Mouse (Mus musculus): ENCODE results near the gene Gm44503. TPM values are rescaled to one million over a fixed set of nuclear protein-coding genes. Genes with fewer than 3 reads are reported as not detected.
A peak's percentile ranks its signal among the peaks of the same experiment; 100 is the strongest.

The Gm44503 gene
- polyA plus RNA-seq, 1 experiment from 2014 or later: not detected

GRCm38 (mm10) chr9:72947010-72947409 lies 11.6 kb upstream of the Gm44503 start:
- no peak overlapping the region for H3K4me2 ChIP-seq
- 93% methylated on average over 1 of the region's 1 CpGs for WGBS
- peaks cover 25% of the 10 kb centered on the region for H3K36me3 ChIP-seq (replicated peaks)
- no peaks in the 10 kb centered on the region for H3K27me3 ChIP-seq (replicated peaks)
- no peak overlapping the region for H3K4me3 ChIP-seq
- H3K27ac ChIP-seq: no peak overlapping the region
- no peak overlapping the region for H3K9ac ChIP-seq
- H3K4me1 ChIP-seq: no peaks in the 10 kb centered on the region
- ATAC-seq (replicated peaks): no peak
- H3K9me3 ChIP-seq: no peaks in the 10 kb centered on the region

DNA sequence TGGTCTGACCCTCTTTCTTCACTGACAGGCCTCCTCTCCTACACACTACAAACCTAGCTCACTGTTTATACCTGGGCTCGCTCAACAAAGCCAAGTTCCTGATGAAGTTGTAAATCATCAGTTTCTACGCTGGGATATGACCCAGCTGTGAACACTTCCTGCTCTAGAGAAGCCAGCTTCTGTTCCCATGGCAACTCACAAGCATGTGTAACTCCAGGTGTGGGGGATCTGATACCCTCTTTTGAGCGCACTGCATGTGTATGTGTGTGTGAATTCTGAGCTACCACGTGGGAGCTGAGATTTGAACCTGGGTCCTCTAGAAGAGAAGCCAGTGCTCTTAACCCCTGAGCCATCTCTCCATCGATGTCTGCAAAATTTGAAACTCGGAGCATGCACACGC lies 9.1 kb upstream of the Gm44503 start:
- no peaks in the 10 kb centered on the region for H3K9me3 ChIP-seq
- no peak overlapping the region for H3K4me2 ChIP-seq
- WGBS: 81% methylated on average over 7 of the region's 7 CpGs
- H3K4me3 ChIP-seq: no peak overlapping the region
- no peaks in the 10 kb centered on the region for H3K27me3 ChIP-seq (replicated peaks)
- no peak overlapping the region for H3K9ac ChIP-seq
- H3K36me3 ChIP-seq (replicated peaks): peaks cover 25% of the 10 kb centered on the region
- no peaks in the 10 kb centered on the region for H3K4me1 ChIP-seq
- no peak overlapping the region for H3K27ac ChIP-seq
- ATAC-seq (replicated peaks): no peak

DNA sequence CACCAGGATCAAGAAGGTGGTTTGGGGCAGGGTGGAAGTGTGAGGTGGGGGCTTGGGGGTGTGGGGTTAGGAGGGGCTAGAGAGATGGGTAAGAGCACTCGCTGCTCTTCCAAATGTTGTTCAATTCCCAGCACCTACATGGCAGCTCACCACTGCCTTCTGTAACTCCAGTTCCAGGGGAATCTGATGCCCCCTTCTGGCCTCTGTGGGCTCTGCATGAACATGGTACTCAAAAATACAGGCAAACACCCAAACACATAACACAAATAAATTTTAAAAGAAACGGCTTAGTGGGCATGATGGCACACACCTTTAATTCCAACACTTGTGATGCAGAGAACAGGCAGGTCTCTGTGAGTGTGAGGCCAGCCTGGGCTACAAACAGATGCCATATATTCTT lies 3.9 kb upstream of the Gm44503 start:
- Histone ChIP-seq H3K27ac (no peak overlapping the region), H3K4me3 (no peak overlapping the region), H3K27me3 (replicated peaks) (no peaks in the 10 kb centered on the region), H3K9ac (no peak overlapping the region), H3K4me2 (no peak overlapping the region), H3K4me1 (peaks cover 10% of the 10 kb centered on the region), H3K36me3 (replicated peaks) (no peaks in the 10 kb centered on the region), H3K9me3 (no peaks in the 10 kb centered on the region)
- 41% methylated on average over 2 of the region's 2 CpGs for WGBS
- no peak for ATAC-seq (replicated peaks)

GRCm38 (mm10) chr9:72955546-72955945 lies 3.1 kb upstream of the Gm44503 start:
- no peak for ATAC-seq (replicated peaks)
- Histone ChIP-seq H3K27me3 (replicated peaks) (no peaks in the 10 kb centered on the region), H3K9ac (no peak overlapping the region), H3K36me3 (replicated peaks) (no peaks in the 10 kb centered on the region), H3K4me1 (peaks cover 10% of the 10 kb centered on the region), H3K9me3 (no peaks in the 10 kb centered on the region), H3K4me2 (no peak overlapping the region), H3K27ac (no peak overlapping the region), H3K4me3 (no peak overlapping the region)
- 24% methylated on average over 1 of the region's 1 CpGs for whole genome bisulfite sequencing

GRCm38 (mm10) chr9:72961346-72961745 lies 2.7 kb downstream of the Gm44503 start:
- Histone ChIP-seq H3K9me3 (no peaks in the 10 kb centered on the region), H3K27ac (no peak overlapping the region), H3K4me3 (no peak overlapping the region), H3K4me2 (no peak overlapping the region), H3K4me1 (peaks cover 10% of the 10 kb centered on the region), H3K36me3 (replicated peaks) (no peaks in the 10 kb centered on the region), H3K27me3 (replicated peaks) (no peaks in the 10 kb centered on the region), H3K9ac (no peak overlapping the region)
- ATAC-seq (replicated peaks): no peak
- WGBS: 77% methylated on average over 8 of the region's 8 CpGs

DNA sequence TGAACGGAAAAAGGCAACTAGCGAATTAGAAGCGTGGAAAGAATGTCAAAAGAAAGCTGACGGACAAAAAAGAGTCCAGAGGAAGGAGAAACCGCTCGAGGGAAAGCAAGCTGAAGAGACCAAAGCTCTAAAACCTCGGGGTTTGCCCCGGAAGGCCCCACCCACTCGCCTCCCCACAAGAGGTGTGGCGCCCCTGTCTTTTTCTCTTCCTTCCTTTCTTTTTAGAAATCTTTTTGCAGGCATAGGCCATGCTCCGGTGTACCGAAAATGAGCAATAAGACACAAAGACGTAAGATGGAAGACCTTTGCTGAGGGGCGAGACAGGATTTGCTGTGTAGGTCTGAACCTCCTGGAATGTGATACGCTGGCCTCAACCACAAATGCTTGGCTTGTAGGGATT lies 3.3 kb downstream of the Gm44503 start:
- H3K27ac ChIP-seq: no peak overlapping the region
- no peaks in the 10 kb centered on the region for H3K36me3 ChIP-seq (replicated peaks)
- peaks cover 10% of the 10 kb centered on the region for H3K4me1 ChIP-seq
- H3K9ac ChIP-seq: no peak overlapping the region
- H3K27me3 ChIP-seq (replicated peaks): no peaks in the 10 kb centered on the region
- ATAC-seq (replicated peaks): no peak
- 79% methylated on average over 15 of the region's 15 CpGs for WGBS
- H3K4me2 ChIP-seq: no peak overlapping the region
- H3K9me3 ChIP-seq: no peaks in the 10 kb centered on the region
- H3K4me3 ChIP-seq: no peak overlapping the region

DNA sequence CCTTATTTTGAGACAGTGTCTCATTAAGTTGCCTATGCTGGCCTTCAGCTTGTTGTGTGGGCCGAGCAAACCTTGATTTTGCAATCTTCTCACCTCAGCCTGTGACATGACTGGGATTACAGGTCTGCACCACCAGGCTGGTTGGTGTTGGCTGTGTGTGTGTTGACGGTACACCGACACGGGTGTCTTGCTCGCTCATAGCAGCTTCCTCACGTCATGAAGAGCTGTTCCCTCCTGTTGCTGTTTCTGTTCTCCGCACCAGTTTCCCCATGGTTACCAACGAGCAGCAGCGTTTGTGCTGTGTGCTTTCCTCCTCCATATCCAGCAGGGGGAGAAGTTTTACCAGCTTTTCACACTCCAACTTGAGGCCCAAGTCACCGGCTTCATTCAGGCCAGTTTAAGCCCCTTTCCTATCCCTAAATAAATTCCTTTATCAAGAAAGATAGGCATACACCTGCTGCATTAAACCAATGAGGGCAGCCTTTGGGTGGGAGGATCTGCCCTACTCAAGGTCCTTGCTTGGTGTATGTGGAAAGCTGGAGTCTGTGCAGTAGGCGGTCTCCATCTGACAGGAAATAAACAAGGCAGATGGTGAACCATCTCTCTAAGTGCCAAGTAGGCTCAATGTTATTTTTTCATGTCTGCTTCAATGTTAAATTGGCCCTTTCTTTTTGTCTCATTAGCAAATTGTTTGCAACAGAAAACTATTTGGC lies 9.9 kb downstream of the Gm44503 start:
- peak overlapping the region; percentile 7; the same call in 1 of the 2 replicates for H3K9ac ChIP-seq
- ATAC-seq (replicated peaks): no peak; the same call in 1 of the 2 replicates
- H3K4me3 ChIP-seq: no peak overlapping the region
- H3K4me1 ChIP-seq: no peaks in the 10 kb centered on the region
- H3K27ac ChIP-seq: no peak overlapping the region
- H3K4me2 ChIP-seq: no peak overlapping the region
- H3K36me3 ChIP-seq (replicated peaks): no peaks in the 10 kb centered on the region
- WGBS: 36% methylated on average over 11 of the region's 11 CpGs
- H3K9me3 ChIP-seq: no peaks in the 10 kb centered on the region
- no peaks in the 10 kb centered on the region for H3K27me3 ChIP-seq (replicated peaks)

GRCm38 (mm10) chr9:72969874-72970273 lies 11.2 kb downstream of the Gm44503 start:
- Histone ChIP-seq H3K27me3 (replicated peaks) (no peaks in the 10 kb centered on the region), H3K27ac (no peak overlapping the region), H3K4me3 (no peak overlapping the region), H3K9ac (no peak overlapping the region), H3K4me1 (no peaks in the 10 kb centered on the region), H3K36me3 (replicated peaks) (no peaks in the 10 kb centered on the region), H3K9me3 (no peaks in the 10 kb centered on the region), H3K4me2 (no peak overlapping the region)
- 78% methylated on average over 7 of the region's 7 CpGs for WGBS
- no peak for ATAC-seq (replicated peaks)

- H3K9me3 ChIP-seq: no peaks in the 10 kb centered on the region
- H3K36me3 ChIP-seq (replicated peaks): no peaks in the 10 kb centered on the region
- H3K4me3 ChIP-seq: no peak overlapping the region
- no peaks in the 10 kb centered on the region for H3K27me3 ChIP-seq (replicated peaks)
- no peak overlapping the region for H3K27ac ChIP-seq
- no peak for ATAC-seq (replicated peaks)
- no peak overlapping the region for H3K9ac ChIP-seq
- WGBS: 92% methylated on average over 5 of the region's 5 CpGs
- no peaks in the 10 kb centered on the region for H3K4me1 ChIP-seq
- H3K4me2 ChIP-seq: no peak overlapping the region
Measured at GRCm38 (mm10) chr9:72972435-72972834, 13.8 kb downstream of the Gm44503 start.

GRCm38 (mm10) chr9:72972984-72973383 lies 14.3 kb downstream of the Gm44503 start:
- no peak for ATAC-seq (replicated peaks)
- H3K4me2 ChIP-seq: no peak overlapping the region
- no peaks in the 10 kb centered on the region for H3K4me1 ChIP-seq
- no peak overlapping the region for H3K9ac ChIP-seq
- H3K9me3 ChIP-seq: no peaks in the 10 kb centered on the region
- H3K36me3 ChIP-seq (replicated peaks): no peaks in the 10 kb centered on the region
- H3K27ac ChIP-seq: no peak overlapping the region
- H3K4me3 ChIP-seq: no peak overlapping the region
- no peaks in the 10 kb centered on the region for H3K27me3 ChIP-seq (replicated peaks)

DNA sequence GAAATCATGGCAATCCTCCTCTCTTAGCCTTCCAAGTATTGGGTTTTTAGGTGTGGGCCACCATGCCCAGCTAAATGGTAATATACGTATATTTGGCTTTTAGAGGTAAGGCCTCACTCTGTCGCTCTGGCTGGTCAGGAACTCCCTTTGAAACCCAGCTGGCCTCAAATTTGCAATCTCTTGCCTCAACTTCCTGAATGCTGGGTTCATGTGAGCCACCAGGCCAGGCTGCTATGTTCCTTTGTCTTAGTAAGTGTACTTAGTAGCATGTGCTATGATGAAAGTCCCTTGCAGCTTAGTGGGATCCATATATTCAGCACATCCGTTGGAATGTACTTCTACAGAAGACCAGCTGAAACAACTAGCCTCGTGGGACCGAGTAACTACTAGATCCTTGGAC lies 16.1 kb downstream of the Gm44503 start:
- no peaks in the 10 kb centered on the region for H3K27me3 ChIP-seq (replicated peaks)
- H3K9me3 ChIP-seq: no peaks in the 10 kb centered on the region
- H3K4me1 ChIP-seq: no peaks in the 10 kb centered on the region
- H3K27ac ChIP-seq: no peak overlapping the region
- no peak overlapping the region for H3K4me2 ChIP-seq
- no peak overlapping the region for H3K4me3 ChIP-seq
- no peaks in the 10 kb centered on the region for H3K36me3 ChIP-seq (replicated peaks)
- no peak overlapping the region for H3K9ac ChIP-seq
- ATAC-seq (replicated peaks): no peak
- 90% methylated on average over 5 of the region's 5 CpGs for WGBS

DNA sequence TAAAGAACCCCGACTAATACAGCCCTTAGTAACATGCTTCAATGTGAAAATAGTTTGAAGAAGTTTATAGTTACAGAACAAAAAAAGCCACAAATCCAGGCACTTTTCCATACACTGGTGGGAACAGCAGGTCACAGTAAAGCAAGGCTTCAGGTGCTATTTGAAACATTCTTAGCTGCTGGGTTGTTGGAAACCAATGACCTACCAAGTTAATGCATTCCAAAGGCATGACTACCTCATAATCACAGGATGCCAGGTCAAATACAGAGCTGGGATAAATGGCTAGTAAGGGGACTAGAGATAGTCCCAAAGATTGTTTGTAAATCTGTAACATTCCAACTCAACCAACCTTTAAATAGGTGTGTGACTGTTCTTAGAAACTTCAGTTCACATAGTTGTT lies 16.6 kb downstream of the Gm44503 start:
- H3K27me3 ChIP-seq (replicated peaks): no peaks in the 10 kb centered on the region
- H3K9ac ChIP-seq: no peak overlapping the region
- no peak overlapping the region for H3K4me2 ChIP-seq
- no peaks in the 10 kb centered on the region for H3K36me3 ChIP-seq (replicated peaks)
- no peak for ATAC-seq (replicated peaks)
- H3K4me1 ChIP-seq: no peaks in the 10 kb centered on the region
- WGBS: 94% methylated on average over 1 of the region's 1 CpGs
- no peak overlapping the region for H3K4me3 ChIP-seq
- no peaks in the 10 kb centered on the region for H3K9me3 ChIP-seq
- H3K27ac ChIP-seq: no peak overlapping the region

DNA sequence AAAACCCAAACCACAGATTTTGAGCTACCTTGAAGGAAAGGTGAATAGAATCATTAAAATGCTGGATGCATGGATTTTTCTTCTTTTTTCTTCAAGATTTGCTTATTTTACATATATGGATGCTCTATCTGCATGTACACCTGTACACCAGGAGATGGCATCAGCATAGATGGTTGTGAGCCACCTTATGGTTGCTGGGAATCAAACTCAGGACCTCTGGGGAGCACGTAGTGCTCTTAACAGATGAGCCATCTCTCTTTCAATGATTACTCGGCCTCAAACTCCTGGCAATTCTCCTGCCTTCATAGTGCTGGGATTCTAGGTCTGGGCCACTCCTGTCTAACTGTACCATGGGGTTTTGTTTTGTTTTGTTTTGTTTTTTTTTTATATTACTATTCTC lies 24.4 kb downstream of the Gm44503 start:
- Histone ChIP-seq H3K9me3 (no peaks in the 10 kb centered on the region), H3K4me1 (peaks cover 17% of the 10 kb centered on the region), H3K4me2 (no peak overlapping the region), H3K27me3 (replicated peaks) (no peaks in the 10 kb centered on the region), H3K27ac (no peak overlapping the region), H3K4me3 (no peak overlapping the region), H3K9ac (no peak overlapping the region), H3K36me3 (replicated peaks) (no peaks in the 10 kb centered on the region)
- 72% methylated on average over 2 of the region's 2 CpGs for WGBS
- ATAC-seq (replicated peaks): no peak

All from midbrain, embryonic 15.5 days (tissue).